Mouse (Mus musculus) thymus, postnatal 14 days (tissue): ENCODE measurements around the gene Myrfl.
A peak's percentile ranks its signal among the peaks of the same experiment; 100 is the strongest.

Experiments
- DNase-seq: peaks from one replicate; pipeline ENCODE4 v3.0.0; 2021

Myrfl gene

GRCm38 (mm10) chr10:116813150-116813549, 83.6 kb downstream of the Myrfl start:
- no peak for DNase-seq

- no peak for DNase-seq
Measured at GRCm38 (mm10) chr10:116810738-116811137, 86.0 kb downstream of the Myrfl start.

DNA sequence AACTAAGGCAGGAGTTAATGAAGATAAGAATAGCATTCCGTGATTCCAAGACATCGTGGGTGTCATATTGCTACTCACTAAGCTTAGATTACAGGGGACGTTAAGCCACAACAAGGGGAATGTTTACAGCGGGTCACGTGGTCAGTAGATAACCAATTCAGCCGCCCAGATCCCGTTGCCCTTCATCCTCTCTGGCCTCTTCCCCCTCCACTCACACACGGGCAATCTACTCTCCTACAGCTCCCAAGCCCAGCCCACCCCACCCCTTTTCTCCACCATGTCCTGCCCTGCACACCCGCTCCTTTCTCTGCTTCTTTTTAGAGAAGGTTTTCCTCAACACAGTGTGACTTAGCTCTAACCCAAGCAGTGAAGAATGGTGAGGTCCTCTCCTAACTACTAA, 87.3 kb downstream of the Myrfl start:
- DNase-seq: no peak

DNA sequence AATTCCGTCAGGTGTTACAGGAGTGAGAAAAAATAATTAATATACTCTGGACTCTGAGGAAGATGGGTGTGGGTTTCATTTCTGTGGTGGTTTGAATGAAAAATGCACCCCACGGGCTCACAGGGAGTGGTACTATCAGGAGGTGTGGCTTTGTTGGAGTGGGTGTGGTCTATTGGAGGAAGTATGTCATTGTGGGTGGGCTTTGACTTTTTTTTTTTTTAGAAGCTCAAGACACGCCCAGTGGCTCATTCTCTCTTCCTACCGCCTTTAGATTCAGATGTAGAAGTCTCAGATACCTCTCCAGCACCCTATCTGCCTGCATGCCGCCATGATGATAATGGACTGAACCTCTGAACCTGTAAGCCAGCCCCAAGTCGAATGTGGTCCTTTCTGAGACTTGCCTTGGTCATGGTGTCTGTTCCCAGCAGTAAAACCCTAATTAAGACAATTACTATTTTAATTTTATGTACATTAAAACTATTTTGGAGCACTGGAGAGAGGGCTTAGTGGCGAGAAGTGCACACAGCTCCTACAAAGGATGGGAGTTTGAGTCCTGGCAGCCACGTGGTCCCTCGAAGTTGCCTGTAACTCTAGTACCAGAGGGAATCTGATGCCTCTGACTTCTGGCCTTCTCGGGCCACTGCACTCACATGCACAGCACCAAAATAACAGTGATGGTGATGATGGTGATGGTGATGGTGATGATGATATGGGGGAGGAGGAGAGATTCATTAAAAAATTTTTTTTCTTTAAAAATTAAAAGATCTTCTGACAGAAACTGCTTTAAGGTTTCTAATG, 88.0 kb downstream of the Myrfl start:
- no peak for DNase-seq

DNA sequence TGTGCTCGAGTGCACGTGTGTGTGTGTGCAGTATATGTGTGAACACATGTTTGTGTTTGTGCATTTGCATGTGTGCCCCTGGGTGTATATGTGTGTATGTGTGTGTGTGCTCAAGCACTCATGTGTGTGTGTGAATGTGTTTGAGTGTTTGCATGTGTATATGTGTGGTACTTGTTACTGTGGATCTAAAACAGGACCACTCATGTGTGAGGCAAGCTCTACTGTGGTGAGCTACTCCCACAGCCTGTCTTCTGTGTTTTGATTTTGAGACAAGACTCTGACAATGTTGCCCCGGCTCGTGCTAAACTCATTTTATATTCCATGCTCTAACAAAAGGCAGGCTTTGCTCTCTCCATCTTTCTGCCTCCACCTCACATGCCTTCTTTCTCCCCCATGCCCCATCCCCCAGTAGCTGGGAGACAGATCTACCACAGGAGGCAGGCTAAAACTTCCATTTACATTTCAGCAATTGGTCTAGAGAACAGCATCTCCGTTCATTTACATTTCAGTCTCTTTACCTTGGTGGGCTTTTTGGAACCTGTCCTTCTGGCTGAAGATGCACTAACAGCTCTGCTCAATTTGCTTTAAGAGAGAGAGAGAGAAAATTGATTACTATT, 94.4 kb downstream of the Myrfl start:
- no peak for DNase-seq

DNA sequence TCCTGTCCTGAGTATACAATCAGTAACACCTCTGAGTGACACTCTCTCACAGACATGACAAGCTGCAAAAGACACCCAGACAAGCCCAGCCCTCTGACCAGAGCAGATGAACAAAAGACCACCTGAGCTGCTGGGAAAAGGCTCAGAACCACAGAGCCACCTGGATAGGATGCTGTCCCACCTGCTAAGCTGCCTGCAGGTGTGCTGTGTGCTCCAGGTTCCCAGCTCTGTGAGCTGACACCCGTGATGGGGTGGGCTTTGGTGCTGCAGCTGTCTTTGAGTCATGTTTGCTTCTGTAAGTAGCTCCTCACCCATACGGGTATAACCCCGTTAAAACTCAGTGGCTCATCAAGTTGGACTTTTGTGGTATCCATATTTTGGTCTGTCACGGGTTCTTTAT, 95.4 kb downstream of the Myrfl start:
- peak; percentile 50 for DNase-seq

GRCm38 (mm10) chr10:116796066-116796465, 100.7 kb downstream of the Myrfl start:
- no peak for DNase-seq

DNA sequence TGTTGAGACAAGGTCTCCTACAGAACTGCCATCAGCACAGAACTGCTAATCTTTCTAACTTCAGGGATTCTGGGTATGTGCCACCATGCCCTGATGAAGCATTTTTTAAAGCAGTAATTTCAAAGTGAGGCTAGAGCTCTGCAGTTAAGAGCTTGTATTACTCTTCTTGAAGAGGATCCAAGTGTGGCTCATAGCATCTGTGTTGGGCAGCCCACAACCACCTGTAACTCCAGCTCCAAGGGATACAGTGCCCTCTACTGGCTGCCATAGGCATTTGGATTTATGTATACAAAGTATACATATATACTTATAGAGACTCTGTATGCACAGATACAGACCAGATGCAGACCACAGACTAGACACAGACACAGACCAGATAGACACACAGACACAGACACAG, 107.6 kb downstream of the Myrfl start:
- DNase-seq: peak; percentile 69

GRCm38 (mm10) chr10:116788431-116788830, 108.3 kb downstream of the Myrfl start:
- DNase-seq: no peak

DNA sequence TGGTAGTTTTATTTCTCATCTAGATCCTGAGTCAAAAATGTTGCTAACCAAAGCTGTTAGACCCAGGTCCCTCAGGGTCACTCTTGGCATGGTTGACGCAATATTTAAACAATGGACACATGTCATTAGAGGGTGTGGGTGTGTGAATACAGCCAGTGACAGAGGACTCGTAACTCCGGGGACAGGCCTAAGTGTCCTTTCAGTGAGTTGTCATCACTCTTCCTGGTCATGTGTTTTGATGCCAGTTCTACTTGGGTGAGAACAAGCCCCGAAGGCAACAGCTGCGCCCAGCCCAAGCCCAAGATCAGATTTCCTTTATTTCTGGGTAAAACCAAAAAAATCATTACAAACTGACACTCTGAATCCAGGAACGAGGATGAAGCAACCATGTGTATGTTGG, 112.6 kb downstream of the Myrfl start:
- DNase-seq: no peak

DNA sequence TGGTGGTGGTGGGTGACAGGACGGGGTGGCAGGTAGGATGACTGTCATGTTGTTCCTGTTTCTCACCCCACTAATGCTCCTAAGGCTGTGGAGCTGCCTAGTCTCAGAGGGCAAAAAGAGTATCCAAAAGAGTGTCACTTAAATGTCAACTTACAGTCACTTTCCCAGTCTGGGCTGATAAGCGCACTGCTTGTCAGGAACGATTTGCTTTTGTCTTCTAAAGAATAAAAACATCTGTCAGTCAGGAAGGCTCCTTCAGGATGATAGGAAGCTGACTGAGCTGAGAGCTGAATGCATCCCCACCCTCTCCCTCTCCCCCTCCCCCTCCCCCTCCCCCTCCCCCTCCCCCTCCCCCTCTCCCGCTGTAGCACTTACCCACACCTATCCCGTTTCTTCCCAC, 113.7 kb downstream of the Myrfl start:
- DNase-seq: no peak

- DNase-seq: no peak
Measured at GRCm38 (mm10) chr10:116777947-116778346, 118.8 kb downstream of the Myrfl start.

DNA sequence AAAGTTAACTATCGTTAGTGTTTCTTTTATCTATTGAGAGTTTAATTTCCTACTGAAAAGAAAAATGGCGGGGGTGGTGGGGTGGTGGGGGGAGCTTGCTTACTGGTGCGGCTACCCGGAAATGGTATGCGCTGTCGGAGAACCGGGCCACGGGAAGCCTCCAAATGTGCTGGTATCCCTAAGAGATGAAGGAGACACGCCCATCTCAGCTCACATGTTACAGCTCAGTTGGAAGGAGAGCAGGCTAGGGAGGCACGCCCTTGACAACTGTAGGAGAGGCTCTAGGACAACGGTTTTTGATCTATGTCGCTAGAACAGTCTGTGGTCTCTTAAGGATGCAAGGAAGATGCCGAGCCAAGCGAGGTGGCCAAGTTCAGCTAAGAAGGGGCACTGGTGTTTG, 119.9 kb downstream of the Myrfl start:
- DNase-seq: no peak

GRCm38 (mm10) chr10:116773846-116774750, 122.6 kb downstream of the Myrfl start:
- DNase-seq: no peak

DNA sequence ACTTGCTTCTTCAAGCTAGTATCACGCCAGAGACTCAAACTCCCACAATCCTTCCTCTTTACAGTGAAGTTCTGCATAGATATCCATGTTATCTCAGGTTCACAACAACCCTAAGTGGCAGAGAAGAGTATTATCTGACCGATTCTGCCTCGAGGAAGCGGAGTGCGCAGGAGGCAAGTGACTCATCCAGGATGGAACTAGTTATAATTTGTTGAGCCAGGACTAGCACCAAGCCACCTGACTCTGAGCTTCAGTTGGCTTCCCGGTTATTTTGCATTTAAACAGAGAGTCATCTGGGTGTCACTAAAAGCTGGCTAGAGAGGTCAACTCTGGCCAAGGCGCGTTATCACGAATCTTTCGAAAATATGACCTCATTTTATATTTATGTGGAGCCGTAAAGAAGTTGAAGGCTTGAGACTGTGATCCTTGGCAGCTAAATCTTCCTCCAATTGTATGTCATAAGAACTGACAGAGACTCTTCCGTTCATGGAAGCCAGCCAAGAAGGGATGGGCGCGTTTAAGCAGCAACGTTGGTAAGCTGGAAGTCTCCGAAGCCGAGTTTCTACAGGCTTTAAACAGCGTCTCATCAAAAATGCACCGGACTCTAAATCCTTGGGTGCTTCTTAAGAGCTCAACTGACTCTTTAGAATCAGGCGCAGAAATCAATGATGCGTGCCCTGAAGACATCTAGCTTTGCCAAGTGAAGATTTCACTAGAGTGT, 125.3 kb downstream of the Myrfl start:
- DNase-seq: no peak

DNA sequence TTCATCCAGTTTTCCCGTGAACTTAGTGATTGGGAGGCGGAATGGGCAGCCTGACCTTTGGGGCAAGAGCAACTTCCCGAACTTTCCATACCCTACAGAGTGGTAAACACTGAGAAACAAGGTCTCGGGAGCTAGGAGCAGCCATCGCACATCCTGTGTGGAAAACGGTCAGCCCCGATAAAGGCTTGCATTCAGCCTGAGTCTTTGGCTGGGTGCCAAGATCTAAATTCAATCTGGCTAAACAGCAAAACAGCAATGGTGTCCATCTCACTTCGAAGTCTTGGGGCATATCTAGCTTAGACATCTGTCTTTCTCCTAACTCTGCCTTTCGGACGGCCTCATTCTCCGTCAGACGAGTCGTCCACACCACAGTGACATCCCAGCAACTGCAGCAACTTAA, 128.1 kb downstream of the Myrfl start:
- DNase-seq: no peak

DNA sequence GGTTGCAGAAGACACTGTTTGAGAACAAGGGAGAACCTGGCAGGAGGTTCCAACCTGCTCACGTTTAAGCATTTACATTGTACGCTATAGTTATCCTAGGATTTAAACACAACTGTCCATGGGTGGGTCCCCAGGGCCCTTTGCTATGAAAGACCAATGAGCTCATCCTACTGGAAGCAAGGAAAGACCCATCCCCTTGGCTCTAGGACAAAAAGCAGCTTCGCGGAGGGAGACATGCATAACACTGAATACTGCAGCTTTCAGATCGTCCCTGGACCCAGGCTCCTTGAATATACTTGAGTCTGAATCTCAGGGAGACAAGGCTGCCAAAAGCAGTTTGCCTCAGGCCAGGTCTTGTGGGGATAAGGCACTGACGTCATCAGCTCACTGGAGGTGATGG, 130.2 kb downstream of the Myrfl start:
- no peak for DNase-seq

DNA sequence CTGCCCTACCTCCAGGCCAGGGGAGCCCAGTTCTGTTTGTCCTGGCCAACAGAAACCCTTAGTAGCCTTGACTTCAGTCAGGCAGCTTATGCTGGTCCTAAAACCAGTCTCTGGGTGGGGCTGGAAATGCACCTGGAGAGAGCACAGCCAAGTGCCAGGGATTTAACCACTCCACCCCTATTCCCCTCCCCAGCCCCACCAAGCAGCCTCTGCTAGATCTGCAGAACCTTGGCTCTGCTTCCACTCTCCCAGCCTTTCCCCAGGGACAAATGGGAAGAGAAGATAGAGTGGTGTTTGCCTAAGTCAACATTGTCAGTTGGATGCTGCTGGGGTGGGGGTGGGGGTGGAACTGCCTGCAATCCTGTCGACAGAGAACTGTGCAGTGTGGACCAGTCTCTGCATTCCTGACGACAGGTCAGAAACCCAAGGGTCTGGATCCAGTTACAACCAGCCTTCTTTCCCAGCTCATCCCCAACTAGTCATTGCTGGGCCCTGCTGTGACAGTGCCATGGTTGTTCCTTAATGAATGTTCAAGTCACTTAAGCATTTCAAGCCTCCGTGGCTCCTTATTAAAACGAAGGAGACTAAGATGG, 135.1 kb downstream of the Myrfl start:
- no peak for DNase-seq

DNA sequence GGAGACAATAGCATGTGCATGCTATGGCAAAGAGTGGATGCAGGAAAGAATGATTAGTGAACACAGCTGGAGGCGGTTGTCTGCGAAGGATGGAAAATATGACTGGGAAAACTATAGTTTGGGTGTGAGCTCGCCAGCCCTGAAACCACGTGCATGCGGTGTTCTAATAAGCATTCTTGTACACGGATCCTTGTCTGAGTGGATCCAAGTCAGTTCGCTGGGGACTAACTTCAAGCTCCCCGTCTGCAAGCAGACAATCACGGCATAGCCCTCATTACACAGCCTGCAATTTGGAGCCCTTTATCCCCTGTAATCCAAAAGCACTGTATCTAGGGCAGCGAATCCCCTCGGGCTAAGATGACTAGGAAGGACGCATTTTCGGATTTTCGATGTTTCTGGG, 136.2 kb downstream of the Myrfl start:
- DNase-seq: no peak

DNA sequence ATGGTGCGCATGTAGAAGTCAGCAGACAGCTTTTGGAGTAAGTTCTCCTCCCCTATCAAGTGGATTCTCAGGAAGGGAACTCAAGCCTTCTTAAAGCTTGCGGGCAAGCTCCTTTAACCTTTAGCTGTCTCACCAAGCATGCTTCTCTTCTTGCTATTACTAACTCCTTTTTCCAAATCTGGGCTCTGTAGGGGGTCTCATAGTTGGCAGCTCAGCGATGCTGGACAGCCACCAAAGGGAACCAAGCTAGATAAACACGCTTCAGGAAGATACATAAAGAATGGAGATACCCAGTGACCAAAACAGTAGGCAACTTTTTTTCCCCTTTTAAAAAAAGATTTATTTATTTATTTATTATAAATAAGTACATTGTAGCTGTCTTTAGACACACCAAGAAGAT, 136.9 kb downstream of the Myrfl start:
- DNase-seq: no peak

GRCm38 (mm10) chr10:116755881-116756581, 140.7 kb downstream of the Myrfl start:
- DNase-seq: no peak

- no peak for DNase-seq
Measured at GRCm38 (mm10) chr10:116754940-116755339, 141.8 kb downstream of the Myrfl start.
